Mouse (Mus musculus): ENCODE results near the gene Lrrc66. TPM values are rescaled to one million over a fixed set of nuclear protein-coding genes. Genes with fewer than 3 reads are reported as not detected.

The Lrrc66 gene
- polyA plus RNA-seq, 1 experiment from 2014 or later = 14.6 TPM

- no peaks in the 10 kb centered on the region for H3K27me3 ChIP-seq (replicated peaks; ENCODE audit: control insufficient read depth, insufficient read depth, low read length)
- no peak for TF ChIP-seq CTCF (IDR thresholded peaks at IDR 0.05; ENCODE audit: low read depth)
- ATAC-seq = no peak
- no peak overlapping the region for H3K4me3 ChIP-seq (ENCODE audit: low read depth, low read length)
- H3K9me3 ChIP-seq (ENCODE audit: control insufficient read depth) = no peaks in the 10 kb centered on the region
- no peak overlapping the region for H3K9ac ChIP-seq (ENCODE audit: low read depth, low read length)
- 93% methylated on average over 6 of the region's 6 CpGs for WGBS
- H3K4me2 ChIP-seq (replicated peaks; ENCODE audit: low read depth) = no peak overlapping the region
- no peak overlapping the region for H3K27ac ChIP-seq (ENCODE audit: low read depth, low read length)
- H3K36me3 ChIP-seq (ENCODE audit: control insufficient read depth, insufficient read depth) = peaks cover 19% of the 10 kb centered on the region
- H3K4me1 ChIP-seq (replicated peaks; ENCODE audit: control insufficient read depth, insufficient read depth, low read length) = no peaks in the 10 kb centered on the region
Observed at GRCm38 (mm10) chr5:73604542-73604941, 27.8 kb downstream of the Lrrc66 start.

GRCm38 (mm10) chr5:73602865-73603264, 29.5 kb downstream of the Lrrc66 start:
- no peaks in the 10 kb centered on the region for H3K27me3 ChIP-seq (replicated peaks; ENCODE audit: control insufficient read depth, insufficient read depth, low read length)
- H3K27ac ChIP-seq (ENCODE audit: low read depth, low read length) = no peak overlapping the region
- no peak overlapping the region for H3K9ac ChIP-seq (ENCODE audit: low read depth, low read length)
- H3K36me3 ChIP-seq (ENCODE audit: control insufficient read depth, insufficient read depth) = peaks cover 11% of the 10 kb centered on the region
- 72% methylated on average over 3 of the region's 3 CpGs for WGBS
- TF ChIP-seq CTCF (IDR thresholded peaks at IDR 0.05; ENCODE audit: low read depth) = peak; percentile 67
- no peaks in the 10 kb centered on the region for H3K9me3 ChIP-seq (ENCODE audit: control insufficient read depth)
- H3K4me1 ChIP-seq (replicated peaks; ENCODE audit: control insufficient read depth, insufficient read depth, low read length) = no peaks in the 10 kb centered on the region
- H3K4me3 ChIP-seq (ENCODE audit: low read depth, low read length) = no peak overlapping the region
- no peak overlapping the region for H3K4me2 ChIP-seq (replicated peaks; ENCODE audit: low read depth)
- no peak for ATAC-seq

DNA sequence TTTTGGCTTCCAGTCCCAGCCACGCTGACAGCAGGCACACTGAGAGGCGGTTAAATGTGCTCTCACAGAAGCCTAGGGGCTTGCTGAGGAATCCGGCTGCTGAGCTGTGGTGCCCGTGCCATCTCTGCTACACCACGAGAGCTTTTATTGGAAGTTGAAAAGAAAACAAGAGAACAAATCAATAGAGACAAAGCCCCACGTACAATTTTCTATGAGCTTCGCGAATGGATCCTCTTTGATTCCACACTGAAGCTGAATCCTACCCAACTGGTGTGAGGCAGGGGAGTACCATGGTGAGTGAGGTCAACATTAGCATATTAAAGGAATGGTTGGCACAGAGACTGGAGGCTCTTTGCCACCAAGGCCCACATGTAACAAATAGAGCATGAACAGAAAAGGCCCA, 31.0 kb downstream of the Lrrc66 start:
- H3K4me3 ChIP-seq (ENCODE audit: low read depth, low read length) = no peak overlapping the region
- no peak overlapping the region for H3K27ac ChIP-seq (ENCODE audit: low read depth, low read length)
- no peaks in the 10 kb centered on the region for H3K4me1 ChIP-seq (replicated peaks; ENCODE audit: control insufficient read depth, insufficient read depth, low read length)
- no peak for ATAC-seq
- H3K36me3 ChIP-seq (ENCODE audit: control insufficient read depth, insufficient read depth) = no peaks in the 10 kb centered on the region
- no peaks in the 10 kb centered on the region for H3K9me3 ChIP-seq (ENCODE audit: control insufficient read depth)
- WGBS = 82% methylated on average over 8 of the region's 8 CpGs
- no peak for TF ChIP-seq CTCF (IDR thresholded peaks at IDR 0.05; ENCODE audit: low read depth)
- no peaks in the 10 kb centered on the region for H3K27me3 ChIP-seq (replicated peaks; ENCODE audit: control insufficient read depth, insufficient read depth, low read length)
- H3K9ac ChIP-seq (ENCODE audit: low read depth, low read length) = no peak overlapping the region
- no peak overlapping the region for H3K4me2 ChIP-seq (replicated peaks; ENCODE audit: low read depth)

GRCm38 (mm10) chr5:73599991-73600390, 32.3 kb downstream of the Lrrc66 start:
- 89% methylated on average over 2 of the region's 2 CpGs for WGBS
- no peaks in the 10 kb centered on the region for H3K27me3 ChIP-seq (replicated peaks; ENCODE audit: control insufficient read depth, insufficient read depth, low read length)
- no peaks in the 10 kb centered on the region for H3K9me3 ChIP-seq (ENCODE audit: control insufficient read depth)
- H3K36me3 ChIP-seq (ENCODE audit: control insufficient read depth, insufficient read depth) = no peaks in the 10 kb centered on the region
- no peak overlapping the region for H3K27ac ChIP-seq (ENCODE audit: low read depth, low read length)
- no peaks in the 10 kb centered on the region for H3K4me1 ChIP-seq (replicated peaks; ENCODE audit: control insufficient read depth, insufficient read depth, low read length)
- H3K9ac ChIP-seq (ENCODE audit: low read depth, low read length) = no peak overlapping the region
- TF ChIP-seq CTCF (IDR thresholded peaks at IDR 0.05; ENCODE audit: low read depth) = no peak
- no peak overlapping the region for H3K4me3 ChIP-seq (ENCODE audit: low read depth, low read length)
- no peak for ATAC-seq
- no peak overlapping the region for H3K4me2 ChIP-seq (replicated peaks; ENCODE audit: low read depth)

- Histone ChIP-seq H3K27me3 (replicated peaks; ENCODE audit: control insufficient read depth, insufficient read depth, low read length) (no peaks in the 10 kb centered on the region), H3K4me3 (ENCODE audit: low read depth, low read length) (no peak overlapping the region), H3K4me1 (replicated peaks; ENCODE audit: control insufficient read depth, insufficient read depth, low read length) (no peaks in the 10 kb centered on the region), H3K9ac (ENCODE audit: low read depth, low read length) (no peak overlapping the region), H3K27ac (ENCODE audit: low read depth, low read length) (no peak overlapping the region), H3K9me3 (ENCODE audit: control insufficient read depth) (no peaks in the 10 kb centered on the region), H3K36me3 (ENCODE audit: control insufficient read depth, insufficient read depth) (no peaks in the 10 kb centered on the region), H3K4me2 (replicated peaks; ENCODE audit: low read depth) (no peak overlapping the region)
- ATAC-seq = no peak
- 66% methylated on average over 5 of the region's 5 CpGs for WGBS
- no peak for TF ChIP-seq CTCF (IDR thresholded peaks at IDR 0.05; ENCODE audit: low read depth)
Observed at GRCm38 (mm10) chr5:73598943-73599695, 33.2 kb downstream of the Lrrc66 start.

DNA sequence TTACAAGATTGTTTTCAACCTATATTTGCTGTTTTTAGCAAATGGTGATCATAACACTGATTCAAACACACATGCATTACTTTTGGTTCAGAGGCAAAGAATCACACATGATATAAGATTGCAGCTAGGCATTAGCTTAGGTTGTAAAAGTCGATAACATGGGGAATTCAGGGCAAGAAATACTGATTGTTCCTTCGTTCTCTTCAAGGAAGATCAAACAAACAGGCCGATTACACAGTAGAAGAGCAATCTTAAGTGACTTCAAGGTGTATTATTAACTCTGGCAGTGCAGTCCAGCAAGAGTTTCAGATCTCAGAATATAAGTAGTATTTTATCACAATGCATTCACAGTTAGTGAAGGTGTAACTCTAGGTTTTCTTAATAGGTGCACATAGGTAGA, 45.2 kb downstream of the Lrrc66 start:
- no peak for TF ChIP-seq CTCF (IDR thresholded peaks at IDR 0.05; ENCODE audit: low read depth)
- ATAC-seq = 0 out of 2 replicates have a peak, but pooled peaks have one; percentile 25
- Histone ChIP-seq H3K36me3 (ENCODE audit: control insufficient read depth, insufficient read depth) (no peaks in the 10 kb centered on the region), H3K4me2 (replicated peaks; ENCODE audit: low read depth) (no peak overlapping the region), H3K4me1 (replicated peaks; ENCODE audit: control insufficient read depth, insufficient read depth, low read length) (no peaks in the 10 kb centered on the region), H3K9ac (ENCODE audit: low read depth, low read length) (no peak overlapping the region), H3K27ac (ENCODE audit: low read depth, low read length) (no peak overlapping the region), H3K4me3 (ENCODE audit: low read depth, low read length) (no peak overlapping the region), H3K27me3 (replicated peaks; ENCODE audit: control insufficient read depth, insufficient read depth, low read length) (no peaks in the 10 kb centered on the region), H3K9me3 (ENCODE audit: control insufficient read depth) (no peaks in the 10 kb centered on the region)
- 38% methylated on average over 3 of the region's 3 CpGs for WGBS
